Mouse (Mus musculus): Measurements from ENCODE around the gene Dhx32.

DNA sequence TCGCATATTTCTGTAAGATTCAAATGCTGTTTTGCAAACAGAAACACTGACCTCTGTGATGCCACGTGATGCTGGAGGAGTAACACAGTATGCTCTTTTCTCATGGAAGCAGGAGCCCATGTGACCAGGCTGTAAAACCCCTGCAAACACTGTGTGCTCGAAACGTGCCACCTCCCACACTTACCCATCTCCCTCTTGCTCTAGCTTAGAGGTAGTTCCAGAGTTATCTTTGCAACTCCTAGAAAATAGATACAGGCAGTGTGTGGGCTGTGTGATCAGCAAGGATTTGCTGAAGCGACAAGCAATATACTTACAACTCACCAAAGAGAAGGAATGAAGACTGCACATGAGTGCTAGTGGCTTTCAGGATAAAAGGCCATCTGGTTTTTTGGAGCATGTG, 14.0 kb downstream of the Dhx32 start:
- TF ChIP-seq CTCF (IDR thresholded peaks at IDR 0.05) (no peak), EP300 (IDR thresholded peaks at IDR 0.05) (no peak)
